Mouse (Mus musculus): ENCODE measurements around the gene Myocos. TPM values are rescaled to one million over a fixed set of nuclear protein-coding genes. Genes with fewer than 3 reads are reported as not detected.
"Not testable (repeated sequence)": the region's sequence is repeated elsewhere in the genome, so short reads cannot be mapped to it uniquely, and the experiment has no call there.

The Myocos gene
- total RNA-seq (2021), result not detected

DNA sequence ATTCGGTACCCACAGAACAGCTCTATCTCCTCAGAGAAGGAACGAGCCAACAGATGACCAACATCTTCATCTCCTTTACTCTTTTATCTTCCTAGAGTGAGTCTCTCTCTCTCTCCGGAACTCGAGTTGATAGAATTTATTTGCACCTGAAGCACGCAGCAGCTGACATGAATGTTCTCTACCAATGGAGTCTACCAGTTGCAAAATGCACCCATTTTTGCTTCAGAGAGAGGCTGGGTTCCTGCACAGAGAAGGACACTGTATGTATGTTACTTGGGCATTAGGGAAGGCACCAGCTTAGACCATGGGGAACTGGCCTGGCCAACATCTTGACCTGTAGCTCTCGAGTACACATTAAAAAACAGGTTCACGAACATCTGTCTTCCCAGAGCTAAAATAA is at the start of gene Myocos:
TSS of gene Myocos (minus strand) at position 101 of the 400 bp plus-strand sequence.
- DNase-seq (ENCODE audit: extremely low spot score in 1 of 2, low spot score in 1 of 2), result no peak

- DNase-seq (ENCODE audit: extremely low spot score in 1 of 2, low spot score in 1 of 2), result no peak
These were observed 42.5 kb upstream of the Myocos start for GRCm38 (mm10) chr1:162700389-162701066.

- no peak for DNase-seq (ENCODE audit: extremely low spot score in 1 of 2, low spot score in 1 of 2)
These were observed 39.8 kb upstream of the Myocos start for GRCm38 (mm10) chr1:162697866-162698265.

GRCm38 (mm10) chr1:162693721-162694120 is 35.7 kb upstream of the Myocos start:
- no peak for DNase-seq (ENCODE audit: extremely low spot score in 1 of 2, low spot score in 1 of 2)

DNA sequence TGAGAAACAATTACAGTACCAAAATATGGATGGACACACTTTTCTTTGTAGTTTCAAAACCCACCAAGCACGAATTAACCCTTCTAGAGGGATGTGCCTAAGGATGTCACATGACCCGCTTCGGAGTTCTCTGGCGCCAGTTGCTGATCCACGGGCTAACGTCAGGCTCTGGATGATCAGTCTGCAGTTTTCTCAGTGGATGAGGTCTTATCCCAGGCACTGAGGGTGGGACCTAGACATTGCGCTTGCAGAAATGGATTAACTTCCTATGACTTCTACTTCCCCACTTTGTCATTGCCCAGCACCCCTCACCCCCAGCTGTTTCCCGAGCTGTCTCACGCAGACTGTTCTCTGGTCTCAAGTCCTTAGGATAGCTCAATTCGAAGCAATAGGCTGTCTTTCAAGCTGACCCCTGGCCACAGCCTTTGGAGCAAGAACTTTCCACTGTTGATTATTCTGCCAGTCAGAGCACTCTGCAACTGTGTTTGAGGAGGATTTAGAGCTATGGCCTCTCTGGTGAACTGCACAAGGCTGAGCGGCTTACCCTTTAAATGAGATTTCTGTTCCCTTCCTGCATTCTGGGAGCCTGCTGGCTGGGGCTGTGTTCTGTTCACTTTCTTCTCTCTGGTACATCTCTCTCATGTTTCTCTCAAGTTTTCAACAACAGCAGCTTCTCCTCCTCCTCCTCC is 7.6 kb upstream of the Myocos start:
- DNase-seq (ENCODE audit: extremely low spot score in 1 of 2, low spot score in 1 of 2), result no peak

DNA sequence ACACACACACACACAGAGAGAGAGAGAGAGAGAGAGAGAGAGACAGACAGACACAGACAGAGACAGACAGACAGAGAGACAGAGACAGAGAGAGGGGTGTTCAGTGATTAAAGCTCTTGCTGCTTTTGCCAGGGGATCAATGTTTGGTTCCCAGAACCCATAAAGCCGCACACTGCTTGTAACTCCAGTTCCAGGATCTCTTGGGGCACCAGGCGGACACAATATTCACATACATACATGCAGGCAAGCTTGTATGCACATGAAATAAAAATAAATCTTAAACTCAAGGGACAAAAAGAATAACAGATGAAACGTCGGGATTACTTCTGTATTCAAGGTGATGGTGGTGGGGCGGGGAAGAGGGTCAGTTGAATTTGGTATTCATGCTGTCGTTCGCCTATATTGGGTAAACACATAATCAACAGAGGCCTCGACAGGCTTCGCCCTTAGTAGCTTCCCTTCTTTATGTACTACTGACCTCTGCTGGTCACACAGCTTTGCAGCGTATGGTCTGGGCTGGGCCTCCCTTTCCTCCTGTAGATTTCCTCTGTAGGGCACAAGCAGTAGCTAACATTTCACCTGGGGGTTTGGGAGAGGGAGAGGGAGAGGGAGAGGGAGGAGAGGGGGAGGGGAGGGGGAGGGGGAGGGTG is 6.9 kb upstream of the Myocos start:
- DNase-seq (ENCODE audit: extremely low spot score in 1 of 2, low spot score in 1 of 2), result peak; percentile 40 to 67

DNA sequence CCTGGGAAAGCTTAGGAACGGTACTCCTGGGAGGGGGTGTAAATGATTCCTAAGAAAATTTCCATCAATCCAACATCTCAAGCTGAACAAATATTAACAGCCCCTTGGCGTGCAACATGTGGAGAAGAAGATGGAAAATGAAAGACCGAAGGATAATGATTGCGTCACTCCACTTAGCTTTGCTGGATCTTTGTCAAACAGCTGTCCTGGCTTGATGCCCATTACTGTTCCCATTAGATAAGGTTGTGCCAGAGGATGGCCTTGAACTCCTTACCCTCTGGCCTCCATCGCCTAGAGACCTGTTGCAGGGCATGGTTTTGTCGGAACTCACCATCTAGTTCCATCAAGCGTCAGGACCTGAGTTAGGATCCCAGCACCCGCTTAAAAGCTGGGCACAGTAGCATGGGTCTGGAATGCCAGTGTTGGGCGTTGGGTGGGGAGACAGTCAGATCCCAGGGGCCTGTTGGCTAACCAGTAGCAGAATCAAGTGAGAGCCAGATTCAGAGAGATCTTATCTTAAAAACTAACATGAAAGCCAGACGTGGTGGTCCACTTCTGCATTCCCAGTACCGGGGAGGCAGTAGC is 2.3 kb upstream of the Myocos start:
- no peak for DNase-seq (ENCODE audit: extremely low spot score in 1 of 2, low spot score in 1 of 2)

- no peak for DNase-seq (ENCODE audit: extremely low spot score in 1 of 2, low spot score in 1 of 2)
These were observed 9.6 kb downstream of the Myocos start for GRCm38 (mm10) chr1:162648416-162648815.

DNA sequence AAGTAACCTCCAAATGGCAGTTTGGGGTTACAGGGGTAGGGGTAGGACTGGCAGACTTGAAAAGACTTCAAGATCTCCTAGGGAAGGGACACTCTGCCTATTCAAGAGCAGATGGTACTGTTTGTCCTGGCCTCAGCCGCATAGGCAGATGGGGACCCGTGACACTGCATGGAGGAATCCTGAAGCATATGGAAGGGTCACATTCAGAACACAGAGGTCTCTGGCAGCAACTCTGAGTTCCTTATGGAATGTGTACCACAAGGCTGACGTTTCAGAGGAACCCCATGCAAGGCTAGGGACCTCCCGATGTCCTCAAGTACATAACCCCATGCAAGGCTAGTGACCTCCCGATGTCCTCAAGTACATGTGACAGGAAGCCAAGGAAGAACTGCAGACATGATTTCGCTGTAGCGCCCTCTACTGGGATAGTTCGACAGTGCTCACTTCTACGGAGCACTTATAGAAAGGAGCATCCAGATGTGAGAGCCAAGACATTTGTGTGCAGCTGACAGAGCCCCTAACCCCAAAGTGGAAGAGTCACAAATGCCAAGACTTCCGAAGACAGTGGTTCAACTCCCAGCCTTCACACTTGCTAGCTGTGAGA is 11.8 kb downstream of the Myocos start:
- no peak for DNase-seq (ENCODE audit: extremely low spot score in 1 of 2, low spot score in 1 of 2)

- peak; percentile 33 for DNase-seq (ENCODE audit: extremely low spot score in 1 of 2, low spot score in 1 of 2)
These were observed 14.3 kb downstream of the Myocos start for GRCm38 (mm10) chr1:162643752-162644151.

GRCm38 (mm10) chr1:162642591-162642990 is 15.4 kb downstream of the Myocos start:
- DNase-seq (ENCODE audit: extremely low spot score in 1 of 2, low spot score in 1 of 2), result no peak

- DNase-seq (ENCODE audit: extremely low spot score in 1 of 2, low spot score in 1 of 2), result no peak
These were observed 18.2 kb downstream of the Myocos start for GRCm38 (mm10) chr1:162639861-162640260.

DNA sequence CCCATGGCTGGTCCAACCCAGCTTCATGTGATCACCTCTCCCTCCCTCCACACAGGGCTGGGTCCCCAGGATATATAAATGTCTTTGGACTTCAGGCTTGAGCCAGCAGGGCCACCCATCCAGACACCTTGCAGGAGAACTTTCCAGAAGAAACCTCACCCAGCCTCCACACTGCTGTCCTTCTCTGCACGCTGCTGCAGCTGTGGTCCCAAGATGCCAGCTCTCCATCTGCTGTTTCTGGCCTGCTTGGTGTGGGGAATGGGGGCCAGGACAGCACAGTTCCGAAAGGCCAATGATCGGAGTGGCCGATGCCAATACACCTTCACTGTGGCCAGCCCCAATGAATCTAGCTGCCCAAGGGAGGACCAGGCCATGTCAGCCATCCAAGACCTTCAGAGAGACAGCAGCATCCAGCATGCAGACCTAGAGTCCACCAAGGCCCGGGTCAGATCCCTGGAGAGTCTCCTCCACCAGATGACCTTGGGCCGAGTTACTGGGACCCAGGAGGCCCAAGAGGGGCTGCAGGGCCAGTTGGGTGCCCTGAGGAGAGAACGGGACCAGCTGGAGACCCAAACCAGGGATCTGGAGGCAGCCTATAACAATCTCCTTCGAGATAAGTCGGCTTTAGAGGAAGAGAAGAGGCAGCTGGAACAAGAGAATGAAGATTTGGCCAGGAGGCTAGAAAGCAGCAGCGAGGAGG is 18.8 kb downstream of the Myocos start, which contains the start of gene Myoc:
TSS of gene Myoc (plus strand) at position 105 of the 700 bp plus-strand sequence.
- no peak for DNase-seq (ENCODE audit: extremely low spot score in 1 of 2, low spot score in 1 of 2)

- DNase-seq (ENCODE audit: extremely low spot score in 1 of 2, low spot score in 1 of 2), result no peak
These were observed 19.5 kb downstream of the Myocos start for GRCm38 (mm10) chr1:162638535-162638934.

DNA sequence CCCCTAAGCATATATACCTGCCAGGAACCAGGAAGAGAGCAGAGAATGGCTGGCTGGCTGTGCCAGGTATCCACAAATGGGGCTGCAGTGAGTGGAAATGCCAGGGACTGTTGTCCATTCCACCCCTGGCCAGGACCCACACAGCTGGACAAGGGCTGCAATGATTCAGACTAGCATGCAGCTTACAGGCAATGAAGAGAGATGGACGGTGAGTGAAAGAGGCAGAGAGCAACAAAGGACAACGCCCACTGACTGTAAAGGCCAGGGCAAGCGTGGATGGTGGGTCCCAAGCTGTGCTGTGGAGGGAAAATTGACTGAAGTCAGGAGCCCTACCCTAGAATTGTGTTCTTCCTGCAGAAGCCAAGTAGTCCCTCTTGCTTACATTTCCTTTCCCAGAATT is 21.5 kb downstream of the Myocos start:
- no peak for DNase-seq (ENCODE audit: extremely low spot score in 1 of 2, low spot score in 1 of 2)

DNA sequence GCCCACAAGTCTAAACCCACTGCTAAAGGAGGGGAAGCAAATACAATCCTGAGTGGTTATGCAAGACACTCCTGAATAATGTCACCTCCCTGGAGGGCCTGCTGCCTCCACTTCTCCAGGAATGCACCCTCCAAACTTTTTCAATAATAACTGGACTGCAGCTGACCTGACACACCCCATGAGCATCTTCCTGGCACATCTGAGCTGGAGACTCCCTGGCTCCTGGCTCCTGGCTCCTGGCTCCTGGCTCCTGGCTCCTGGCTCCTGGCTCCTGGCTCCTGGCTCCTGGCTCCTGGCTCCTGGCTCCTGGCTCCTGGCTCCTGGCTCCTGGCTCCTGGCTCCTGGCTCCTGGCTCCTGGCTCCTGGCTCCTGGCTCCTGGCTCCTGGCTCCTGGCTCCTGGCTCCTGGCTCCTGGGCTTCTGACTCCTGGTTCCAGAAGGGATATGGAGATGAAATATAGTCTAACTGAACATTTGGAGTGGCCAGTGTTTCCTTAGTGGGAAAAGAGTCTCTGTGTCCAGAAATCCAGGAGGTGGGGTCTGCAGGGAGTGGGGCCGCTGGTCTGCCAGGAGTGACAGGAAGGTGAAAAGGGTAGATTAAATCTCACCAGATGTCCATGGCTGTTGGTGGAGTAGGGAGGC is 22.6 kb downstream of the Myocos start:
- not testable (repeated sequence) for DNase-seq (ENCODE audit: extremely low spot score in 1 of 2, low spot score in 1 of 2)

GRCm38 (mm10) chr1:162628326-162628725 is 29.7 kb downstream of the Myocos start:
- DNase-seq (ENCODE audit: extremely low spot score in 1 of 2, low spot score in 1 of 2), result not testable (repeated sequence)

- not testable (repeated sequence) for DNase-seq (ENCODE audit: extremely low spot score in 1 of 2, low spot score in 1 of 2)
These were observed 30.2 kb downstream of the Myocos start for GRCm38 (mm10) chr1:162627821-162628220.

DNA sequence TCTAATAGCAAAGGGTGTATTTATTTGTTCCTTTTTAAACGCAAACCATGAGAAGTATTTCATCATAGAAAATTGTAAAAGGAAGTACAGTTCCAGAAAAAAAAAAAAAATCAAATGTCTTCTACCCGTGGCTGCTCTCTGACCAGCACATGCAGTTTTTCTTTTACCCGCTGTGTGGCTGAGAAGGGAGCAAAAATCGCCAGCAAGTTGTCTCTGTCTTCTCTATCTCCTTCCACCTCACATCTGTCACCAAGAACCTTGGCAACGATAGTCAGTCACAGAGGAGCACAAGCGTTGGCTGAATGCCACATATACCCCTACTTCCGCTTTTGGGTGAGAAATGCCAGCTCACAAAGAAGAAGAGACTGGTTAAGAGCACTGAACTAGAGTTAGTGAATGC is 32.8 kb downstream of the Myocos start:
- DNase-seq (ENCODE audit: extremely low spot score in 1 of 2, low spot score in 1 of 2), result no peak

GRCm38 (mm10) chr1:162623895-162624294 is 34.1 kb downstream of the Myocos start:
- no peak for DNase-seq (ENCODE audit: extremely low spot score in 1 of 2, low spot score in 1 of 2)

Measured in layer of hippocampus, postnatal 25 days (tissue).